Mouse (Mus musculus) MEL (cell line): ENCODE data around the gene Clpb.

Source experiments
- CTCF ChIP-seq, 3 experiments: IDR thresholded peaks in 2 of 3; conservative IDR thresholded peaks in 1 of 3; 2 replicates each; pipeline ENCODE4 v1.5.1; 2011 to 2012; ENCODE audit warnings: low read length in 3 of 3, low read depth in 2 of 3, mild to moderate bottlenecking in 2 of 3, improper control_type of control experiment in 1 of 3, inconsistent platforms in 1 of 3, mixed read lengths in 1 of 3, moderate library complexity in 1 of 3; ENCODE audit not compliant: control insufficient read depth in 1 of 3, insufficient read depth in 1 of 3, poor library complexity in 1 of 3, severe bottlenecking in 1 of 3
- E2F4 ChIP-seq: IDR thresholded peaks from 2 replicates; pipeline ENCODE4 v1.6.1; 2011; ENCODE audit warnings: low read depth, low read length, improper control_type of control experiment, borderline replicate concordance
- EP300 ChIP-seq, 2 experiments: IDR thresholded peaks; 2 replicates each; pipeline ENCODE4 v1.6.1; 2011; ENCODE audit warnings: improper control_type of control experiment in 2 of 2, low read length in 2 of 2, low read depth in 1 of 2, mild to moderate bottlenecking in 1 of 2
- GABPA ChIP-seq: IDR thresholded peaks from 2 replicates; pipeline ENCODE4 v1.6.1; 2012; ENCODE audit warnings: low read depth, mild to moderate bottlenecking, inconsistent platforms, low read length, improper control_type of control experiment, moderate library complexity
- GATA1 ChIP-seq: IDR thresholded peaks from 2 replicates; pipeline ENCODE4 v1.6.1; 2011; ENCODE audit warnings: low read depth, low read length, improper control_type of control experiment
- POLR2A ChIP-seq, 2 experiments: IDR thresholded peaks; 2 replicates each; pipeline ENCODE4 v1.6.1; 2011 to 2012; ENCODE audit warnings: low read length in 2 of 2, mild to moderate bottlenecking in 2 of 2, control low read depth in 1 of 2, improper control_type of control experiment in 1 of 2, low read depth in 1 of 2, moderate library complexity in 1 of 2; ENCODE audit not compliant: control insufficient read depth in 1 of 2, insufficient read depth in 1 of 2, poor library complexity in 1 of 2
- POLR2AphosphoS2 ChIP-seq: IDR thresholded peaks from 2 replicates; pipeline ENCODE4 v1.6.1; 2011; ENCODE audit warnings: low read length, improper control_type of control experiment
- POLR2AphosphoS5 ChIP-seq: IDR thresholded peaks from 2 replicates; pipeline ENCODE4 v1.6.1; 2012; ENCODE audit warnings: low read depth, borderline replicate concordance, mild to moderate bottlenecking, inconsistent platforms, low read length, moderate library complexity, mixed read lengths
- RAD21 ChIP-seq: IDR thresholded peaks from 2 replicates; pipeline ENCODE4 v1.6.1; 2011; ENCODE audit warnings: mild to moderate bottlenecking, low read depth, low read length, improper control_type of control experiment
- TBP ChIP-seq: IDR thresholded peaks from 2 replicates; pipeline ENCODE4 v1.8.0; 2011; ENCODE audit warnings: low read depth, low read length, improper control_type of control experiment
- TCF12 ChIP-seq: IDR thresholded peaks from 2 replicates; pipeline ENCODE4 v1.6.1; 2014; ENCODE audit warnings: low read depth, mild to moderate bottlenecking, inconsistent platforms, low read length, improper control_type of control experiment, moderate library complexity
- UBTF ChIP-seq: IDR thresholded peaks from 2 replicates; pipeline ENCODE4 v1.6.1; 2012; ENCODE audit warnings: low read depth, mild to moderate bottlenecking, inconsistent platforms, low read length, improper control_type of control experiment, moderate library complexity, borderline replicate concordance; ENCODE audit not compliant: insufficient read depth
- USF1 ChIP-seq: IDR thresholded peaks from 2 replicates; pipeline ENCODE4 v1.6.1; 2014; ENCODE audit warnings: low read depth, mild to moderate bottlenecking, inconsistent platforms, low read length, improper control_type of control experiment, moderate library complexity

GRCm38 (mm10) chr7:101683976-101684630, 20.7 kb downstream of the Clpb start:
- no peak for TF ChIP-seq TCF12
- TF ChIP-seq CTCF (IDR thresholded peaks at IDR 0.05 in 2 of 3, conservative IDR thresholded peaks at IDR 0.05 in 1 of 3; ENCODE audit: control insufficient read depth in 1 of 3, insufficient read depth in 1 of 3, low read depth in 2 of 3, low read length in 3 of 3, poor library complexity in 1 of 3, severe bottlenecking in 1 of 3) = no peak
- no peak for TF ChIP-seq EP300 (IDR thresholded peaks at IDR 0.05; ENCODE audit: low read depth in 1 of 2, low read length in 2 of 2)
- TF ChIP-seq GABPA = no peak
- no peak for TF ChIP-seq USF1
- TF ChIP-seq POLR2A (IDR thresholded peaks at IDR 0.05; ENCODE audit: control insufficient read depth in 1 of 2, insufficient read depth in 1 of 2, low read depth in 1 of 2, low read length in 2 of 2, poor library complexity in 1 of 2) = no peak
- TF ChIP-seq POLR2AphosphoS5 = no peak
- TF ChIP-seq GATA1 = no peak
- no peak for TF ChIP-seq TBP
- no peak for TF ChIP-seq RAD21
- no peak for TF ChIP-seq E2F4
- no peak for TF ChIP-seq POLR2AphosphoS2
- TF ChIP-seq UBTF = no peak
